Mouse (Mus musculus): ENCODE data around the gene Klhdc1. TPM values are rescaled to one million over a fixed set of nuclear protein-coding genes. Genes with fewer than 3 reads are reported as not detected.

Gene Klhdc1
- total and polyA plus RNA-seq, 3 experiments = 6.4 to 8.2 (median 7.2) TPM

GRCm38 (mm10) chr12:69207926-69208325 lies 33.0 kb upstream of the Klhdc1 start:
- H3K9me3 ChIP-seq (replicated peaks; ENCODE audit: low read length) = no peaks in the 10 kb centered on the region
- no peak for TF ChIP-seq UBTF (IDR thresholded peaks at IDR 0.05; ENCODE audit: low read depth, low read length)
- no peak for TF ChIP-seq TCF12 (IDR thresholded peaks at IDR 0.05; ENCODE audit: low read depth, low read length)
- TF ChIP-seq EP300 (IDR thresholded peaks at IDR 0.05; ENCODE audit: low read length) = no peak
- TF ChIP-seq MAZ (IDR thresholded peaks at IDR 0.05; ENCODE audit: low read depth, low read length) = no peak
- no peak for TF ChIP-seq ZMIZ1 (IDR thresholded peaks at IDR 0.05; ENCODE audit: low read depth, low read length)
- no peak for TF ChIP-seq E2F4 (IDR thresholded peaks at IDR 0.05; ENCODE audit: insufficient replicate concordance, low read depth, low read length)
- TF ChIP-seq ZC3H11A (IDR thresholded peaks at IDR 0.05; ENCODE audit: low read depth, low read length) = no peak
- no peak overlapping the region for H3K4me3 ChIP-seq (replicated peaks in 1 of 3; ENCODE audit: low read depth in 2 of 3, low read length in 2 of 3, poor library complexity in 1 of 3)
- H3K36me3 ChIP-seq (replicated peaks in 1 of 2; ENCODE audit: control insufficient read depth in 1 of 2, insufficient read depth in 1 of 2, low read length in 1 of 2) = peaks cover 28 to 69% of the 10 kb centered on the region in 2 experiments
- H3K27ac ChIP-seq (ENCODE audit: insufficient read depth, low read depth) = no peak overlapping the region
- no peak overlapping the region for H3K4me2 ChIP-seq (ENCODE audit: insufficient read depth, low read depth, poor library complexity, severe bottlenecking)
- H3K4me1 ChIP-seq (ENCODE audit: control insufficient read depth in 1 of 2, insufficient read depth in 2 of 2) = peaks cover 2 to 34% of the 10 kb centered on the region in 2 experiments; a peak in 3 of 4 replicates
- no peak overlapping the region for H3K9ac ChIP-seq (ENCODE audit: insufficient read depth, low read depth)
- H3K79me2 ChIP-seq (replicated peaks; ENCODE audit: control insufficient read depth, extremely low read depth, insufficient read depth, poor library complexity, severe bottlenecking) = no peaks in the 10 kb centered on the region
- dilution Hi-C loops (cut with MboI; ENCODE audit: extremely low pct_ligation_motif_present, extremely low pct_unique_long_range_greater_than_20kb, low sequenced_read_pairs) = no loop called here
- no peak for DNase-seq (ENCODE audit: extremely low read depth)
- no peaks in the 10 kb centered on the region for H3K27me3 ChIP-seq (replicated peaks)
- in situ Hi-C loops (cut with MboI; ENCODE audit: low pct_ligation_motif_present, low pct_unique_long_range_greater_than_20kb, low sequenced_read_pairs) = loop anchor here (25.0 kb wide), 2 partner anchors 379 to 479 kb away; partner anchors contain the start of genes Sos2 and Vcpkmt

- no peak overlapping the region for H3K4me2 ChIP-seq (ENCODE audit: insufficient read depth, low read depth, poor library complexity, severe bottlenecking)
- in situ Hi-C loops (cut with MboI; ENCODE audit: low pct_ligation_motif_present, low pct_unique_long_range_greater_than_20kb, low sequenced_read_pairs) = loop anchor here (25.0 kb wide), 2 partner anchors 379 to 479 kb away; partner anchors contain the start of genes Sos2 and Vcpkmt
- no peak overlapping the region for H3K27ac ChIP-seq (ENCODE audit: insufficient read depth, low read depth)
- H3K4me1 ChIP-seq (ENCODE audit: control insufficient read depth in 1 of 2, insufficient read depth in 2 of 2) = peaks cover 2 to 39% of the 10 kb centered on the region in 2 experiments; a peak in 3 of 4 replicates
- H3K79me2 ChIP-seq (replicated peaks; ENCODE audit: control insufficient read depth, extremely low read depth, insufficient read depth, poor library complexity, severe bottlenecking) = no peaks in the 10 kb centered on the region
- dilution Hi-C loops (cut with MboI; ENCODE audit: extremely low pct_ligation_motif_present, extremely low pct_unique_long_range_greater_than_20kb, low sequenced_read_pairs) = no loop called here
- peaks cover 26 to 65% of the 10 kb centered on the region in 2 experiments for H3K36me3 ChIP-seq (replicated peaks in 1 of 2; ENCODE audit: control insufficient read depth in 1 of 2, insufficient read depth in 1 of 2, low read length in 1 of 2)
- no peak for DNase-seq (ENCODE audit: extremely low read depth)
- H3K27me3 ChIP-seq (replicated peaks) = no peaks in the 10 kb centered on the region
- peak in 1 of 2 experiments; percentile 52; a peak in 2 of 4 replicates for TF ChIP-seq CTCF (conservative IDR thresholded peaks at IDR 0.05 in 1 of 2, IDR thresholded peaks at IDR 0.05 in 1 of 2; ENCODE audit: low read depth in 2 of 2, low read length in 2 of 2)
- no peak for TF ChIP-seq JUND (conservative IDR thresholded peaks at IDR 0.05; ENCODE audit: low read depth, low read length)
- no peak for TF ChIP-seq MEF2A (IDR thresholded peaks at IDR 0.05; ENCODE audit: borderline replicate concordance, low read depth, low read length)
- no peak for TF ChIP-seq UBTF (IDR thresholded peaks at IDR 0.05; ENCODE audit: low read depth, low read length)
- TF ChIP-seq RCOR1 (conservative IDR thresholded peaks at IDR 0.05; ENCODE audit: low read depth, low read length) = no peak
- TF ChIP-seq ZKSCAN1 (IDR thresholded peaks at IDR 0.05; ENCODE audit: borderline replicate concordance, low read depth, low read length) = no peak
- TF ChIP-seq RAD21 (IDR thresholded peaks at IDR 0.05; ENCODE audit: low read depth, low read length) = peak; percentile 17
- TF ChIP-seq TBP (conservative IDR thresholded peaks at IDR 0.05; ENCODE audit: low read depth, low read length) = no peak
- no peak for TF ChIP-seq BHLHE40 (IDR thresholded peaks at IDR 0.05; ENCODE audit: low read depth, low read length)
- TF ChIP-seq MAZ (IDR thresholded peaks at IDR 0.05; ENCODE audit: low read depth, low read length) = no peak
- TF ChIP-seq E2F4 (IDR thresholded peaks at IDR 0.05; ENCODE audit: insufficient replicate concordance, low read depth, low read length) = no peak
- 0 out of 2 replicates have a peak, but pooled peaks have one; percentile 40 for TF ChIP-seq MYC (IDR thresholded peaks at IDR 0.05; ENCODE audit: low read depth, low read length)
- no peak for TF ChIP-seq ZNF384 (IDR thresholded peaks at IDR 0.05; ENCODE audit: low read depth, low read length)
- TF ChIP-seq GABPA (IDR thresholded peaks at IDR 0.05; ENCODE audit: insufficient replicate concordance, low read depth, low read length) = no peak
- TF ChIP-seq EP300 (IDR thresholded peaks at IDR 0.05; ENCODE audit: low read length) = no peak
- TF ChIP-seq SIN3A (IDR thresholded peaks at IDR 0.05; ENCODE audit: low read length) = no peak
- no peak for TF ChIP-seq ZMIZ1 (IDR thresholded peaks at IDR 0.05; ENCODE audit: low read depth, low read length)
- no peaks in the 10 kb centered on the region for H3K9me3 ChIP-seq (replicated peaks; ENCODE audit: low read length)
- no peak overlapping the region for H3K9ac ChIP-seq (ENCODE audit: insufficient read depth, low read depth)
- H3K4me3 ChIP-seq (replicated peaks in 1 of 3; ENCODE audit: low read depth in 2 of 3, low read length in 2 of 3, poor library complexity in 1 of 3) = no peak overlapping the region
Measured at GRCm38 (mm10) chr12:69208520-69208919, 32.5 kb upstream of the Klhdc1 start.
